9 mouse cellular contexts compared by ENCODE assay signal in the genomic region with DNA sequence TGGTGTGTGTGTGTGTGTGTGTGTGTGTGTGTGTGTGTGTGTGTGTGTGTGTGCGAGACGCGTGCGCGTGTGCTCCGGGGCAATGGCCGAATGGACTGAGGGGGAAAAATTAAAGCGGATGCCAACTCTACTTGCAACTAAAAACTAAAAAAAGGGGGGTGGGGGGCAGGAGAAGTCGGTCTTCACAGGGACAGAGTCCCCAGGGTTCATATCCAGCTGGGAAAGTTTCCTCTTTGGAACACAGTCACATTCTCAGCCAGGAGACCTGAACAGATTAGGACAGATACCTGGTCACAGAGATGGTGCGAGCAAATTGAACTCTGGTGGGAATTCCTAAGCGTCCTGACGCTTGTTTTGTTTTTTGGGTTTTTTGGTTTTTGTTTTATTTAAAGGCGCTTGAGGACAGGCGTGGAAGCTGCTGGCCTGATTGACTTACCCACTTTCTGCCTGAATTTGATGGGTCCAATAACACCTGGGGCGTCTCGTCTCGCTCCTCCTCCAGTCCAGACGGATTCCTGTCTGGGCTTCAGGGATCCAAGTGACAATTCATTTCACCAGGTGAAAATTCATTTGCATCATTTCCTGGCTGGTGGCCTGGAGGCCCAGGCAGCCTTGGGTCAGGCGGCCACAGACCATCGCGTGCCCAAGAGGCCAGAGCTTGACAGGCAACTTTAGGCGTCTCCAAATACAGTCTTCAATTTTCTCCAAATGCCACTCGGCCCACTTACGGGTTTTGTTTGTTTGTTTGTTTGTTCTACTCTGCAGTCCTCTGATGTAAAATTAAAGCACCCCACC. TPM values are rescaled to one million over a fixed set of nuclear protein-coding genes. Genes with fewer than 3 reads are reported as not detected.
A peak's percentile ranks its signal among the peaks of the same experiment; 100 is the strongest.
DNase-seq lines count a peak whose midpoint lies in the region; ATAC-seq and TF ChIP-seq lines count a peak whose summit lies in the region.
"Had no signal": no experiment of that assay in that cellular context is flagged by ENCODE, and none has a peak within 500 bp of the region (broad histone marks: within the 10 kb centered on the region; RNA-seq: fewer than 3 reads in every experiment).

No protein-coding gene starts in this region.

- H3K36me3 ChIP-seq in forebrain, embryonic 12.5 days (replicated peaks): no peaks in the 10 kb centered on the region
- no peaks in the 10 kb centered on the region for H3K36me3 ChIP-seq in limb, embryonic 11.5 days (ENCODE audit: control insufficient read depth, insufficient read depth, low read length)

- H3K4me1 ChIP-seq in forebrain, embryonic 12.5 days: peaks cover 31% of the 10 kb centered on the region
- H3K4me1 ChIP-seq in limb, embryonic 11.5 days (ENCODE audit: control insufficient read depth, insufficient read depth, low read length): peaks cover 15% of the 10 kb centered on the region

- WGBS in forebrain, embryonic 12.5 days: 2% methylated on average over 24 of the region's 24 CpGs
- WGBS in limb, embryonic 11.5 days: 2% methylated on average over 22 of the region's 24 CpGs

- no peak overlapping the region for H3K9ac ChIP-seq in forebrain, embryonic 12.5 days
- H3K9ac ChIP-seq in limb, embryonic 11.5 days (ENCODE audit: low read length): peak overlapping the region; percentile 18; the same call in 1 of the 2 replicates

- ATAC-seq in forebrain, embryonic 12.5 days (ENCODE audit: low FRiP score): no peak; the same call in 1 of the 2 replicates
- peak; percentile 8; the same call in 1 of the 2 replicates for ATAC-seq in limb, embryonic 11.5 days (ENCODE audit: insufficient number of reproducible peaks, low FRiP score, low TSS enrichment, low read depth)

- no peak overlapping the region for H3K27ac ChIP-seq in layer of hippocampus, adult 2 months
- H3K27ac ChIP-seq in forebrain, embryonic 12.5 days: no peak overlapping the region
- no peak overlapping the region for H3K27ac ChIP-seq in limb, embryonic 11.5 days (replicated peaks; ENCODE audit: low read depth, low read length)

- no peak for TF ChIP-seq CTCF in layer of hippocampus, adult 2 months (conservative IDR thresholded peaks at IDR 0.05)

- peak overlapping the region; percentile 32; the same call in 1 of the 2 replicates for H3K4me3 ChIP-seq in layer of hippocampus, adult 2 months
- H3K4me3 ChIP-seq in forebrain, embryonic 12.5 days (replicated peaks): peak overlapping the region; percentile 55
- H3K4me3 ChIP-seq in limb, embryonic 11.5 days (ENCODE audit: low read depth, low read length): peak overlapping the region; percentile 25

- H3K4me2 ChIP-seq in forebrain, embryonic 12.5 days: peak overlapping the region; percentile 98
- peak overlapping the region; percentile 92 for H3K4me2 ChIP-seq in limb, embryonic 11.5 days (ENCODE audit: low read depth, severe bottlenecking)

- no peak for DNase-seq in layer of hippocampus, adult 2 months (ENCODE audit: low spot score in 2 of 2)
- DNase-seq in layer of hippocampus, adult 9-11 months: no peak
- DNase-seq in limb, embryonic 11.5 days (ENCODE audit: low spot score): peak; percentile 26
- peak; percentile 27 for DNase-seq in retina, postnatal 1 day
- DNase-seq in adipocyte (ENCODE audit: low spot score): no peak
- no peak for DNase-seq in frontal cortex, postnatal 14 days (ENCODE audit: low spot score in 2 of 2)
- no peak for DNase-seq in lung, postnatal 14 days

- no peaks in the 10 kb centered on the region for H3K9me3 ChIP-seq in forebrain, embryonic 12.5 days
- no peaks in the 10 kb centered on the region for H3K9me3 ChIP-seq in limb, embryonic 11.5 days (ENCODE audit: control insufficient read depth, low read length)

- peaks cover 41% of the 10 kb centered on the region for H3K27me3 ChIP-seq in forebrain, embryonic 12.5 days
- peaks cover 35% of the 10 kb centered on the region for H3K27me3 ChIP-seq in limb, embryonic 11.5 days (ENCODE audit: control insufficient read depth, insufficient read depth, low read length)

RNA-seq across cellular contexts. Expression of gene Stc2, which starts 0.8 kb away (rescaled TPM):
- 1 to 10 TPM; 3.8 to 4.6 TPM for total RNA-seq in layer of hippocampus, adult 2 months (2021)
- polyA plus RNA-seq in forebrain, embryonic 12.5 days (2016; fragmentation: Nextera tagmentation; extraction: Ambion mirVana): 1.6 and 2.1 TPM in 2 replicates
- 0.47 and 0.85 TPM in 2 replicates for polyA plus RNA-seq in limb, embryonic 11.5 days (2014; fragmentation: Nextera tagmentation; extraction: Ambion mirVana)
- total RNA-seq: monocyte, adult 5-6 weeks had no signal

Comparison
In these comparisons a context has a peak if more than half of its experiments do, and no peak if none do; other contexts are left out.
1. DNase-seq: peak in limb, embryonic 11.5 days (single experiment) and retina, postnatal 1 day (single experiment); none in layer of hippocampus, adult 2 months (0 of 2), layer of hippocampus, adult 9-11 months (single experiment), adipocyte (single experiment), frontal cortex, postnatal 14 days (0 of 2) and lung, postnatal 14 days (single experiment).
2. Peak in every context shown above with its lines, with median percentiles within 50 percentile points of each other: H3K4me3 ChIP-seq.